Mouse (Mus musculus) 416B (cell line): ENCODE results near the gene Gm5767.

ENCODE experiments used
- DNase-seq: peaks from one replicate; pipeline ENCODE4 v3.0.0; 2011; ENCODE audit warnings: low read depth

Gm5767 gene

GRCm38 (mm10) chr16:8680470-8680869, at the start of gene Gm5767:
Gene Gm5767 (plus strand): TSS chr16:8680770.
- DNase-seq, result no peak

- DNase-seq, result peak; percentile 37
Observed at GRCm38 (mm10) chr16:8631428-8631827, 49.1 kb upstream of the Gm5767 start.

GRCm38 (mm10) chr16:8636867-8637216, 43.7 kb upstream of the Gm5767 start:
- no peak for DNase-seq

GRCm38 (mm10) chr16:8637217-8638051, 43.1 kb upstream of the Gm5767 start, which contains the start of the genes Pmm2 and Tmem186:
Gene Pmm2 (plus strand): TSS chr16:8637674.
Gene Tmem186 (minus strand): TSS chr16:8637712.
- DNase-seq, result peak; percentile 91

- DNase-seq, result no peak
Observed at GRCm38 (mm10) chr16:8638131-8638530, 42.4 kb upstream of the Gm5767 start.

GRCm38 (mm10) chr16:8639466-8640191, 40.9 kb upstream of the Gm5767 start:
- peak; percentile 53 for DNase-seq

GRCm38 (mm10) chr16:8643855-8644254, 36.7 kb upstream of the Gm5767 start:
- DNase-seq, result peak; percentile 70

- no peak for DNase-seq
Observed at GRCm38 (mm10) chr16:8645546-8645945, 35.0 kb upstream of the Gm5767 start.

- no peak for DNase-seq
Observed at GRCm38 (mm10) chr16:8650007-8650406, 30.6 kb upstream of the Gm5767 start.

- DNase-seq, result no peak
Observed at GRCm38 (mm10) chr16:8655108-8655507, 25.5 kb upstream of the Gm5767 start.

GRCm38 (mm10) chr16:8655599-8655998, 25.0 kb upstream of the Gm5767 start:
- DNase-seq, result no peak

GRCm38 (mm10) chr16:8656256-8656655, 24.3 kb upstream of the Gm5767 start:
- DNase-seq, result no peak

- DNase-seq, result no peak
Observed at GRCm38 (mm10) chr16:8658349-8658748, 22.2 kb upstream of the Gm5767 start.

- no peak for DNase-seq
Observed at GRCm38 (mm10) chr16:8658764-8659163, 21.8 kb upstream of the Gm5767 start.

GRCm38 (mm10) chr16:8663022-8663421, 17.5 kb upstream of the Gm5767 start:
- DNase-seq, result peak; percentile 27

GRCm38 (mm10) chr16:8663606-8664539, 16.7 kb upstream of the Gm5767 start:
- DNase-seq, result no peak

GRCm38 (mm10) chr16:8665367-8665766, 15.2 kb upstream of the Gm5767 start:
- no peak for DNase-seq

GRCm38 (mm10) chr16:8666452-8666851, 14.1 kb upstream of the Gm5767 start:
- DNase-seq, result peak; percentile 62

GRCm38 (mm10) chr16:8667261-8667660, 13.3 kb upstream of the Gm5767 start:
- DNase-seq, result peak; percentile 57

GRCm38 (mm10) chr16:8667814-8668213, 12.8 kb upstream of the Gm5767 start:
- no peak for DNase-seq

GRCm38 (mm10) chr16:8668386-8668785, 12.2 kb upstream of the Gm5767 start:
- no peak for DNase-seq

- DNase-seq, result no peak
Observed at GRCm38 (mm10) chr16:8669432-8669831, 11.1 kb upstream of the Gm5767 start.
